Mouse (Mus musculus) hindbrain, embryonic 16.5 days (tissue): ENCODE measurements around the gene Ptpa. TPM values are rescaled to one million over a fixed set of nuclear protein-coding genes. Genes with fewer than 3 reads are reported as not detected.

Experiments used
- ATAC-seq: fragments of 200-750 bp; cut with Nextera tagmentation; 2 replicates; pipeline ENCODE4 v1.8.0; 2017; ENCODE audit warnings: moderate TSS enrichment, moderate library complexity
- H3K27ac ChIP-seq: fragments of 300-500 bp; sonication (generic); 2 replicates; pipeline ENCODE4 v1.5.1; 2014; ENCODE audit warnings: low read depth, mild to moderate bottlenecking, control low read depth, low read length, moderate library complexity
- H3K27me3 ChIP-seq: fragments of 300-500 bp; sonication (generic); replicated peaks from 2 replicates; pipeline ENCODE4 v1.6.1; 2014; ENCODE audit warnings: low read length; ENCODE audit not compliant: control insufficient read depth, insufficient read depth
- H3K36me3 ChIP-seq: fragments of 300-500 bp; sonication (generic); 2 replicates; pipeline ENCODE4 v1.6.1; 2014; ENCODE audit warnings: mild to moderate bottlenecking, low read length, moderate library complexity, mixed read lengths; ENCODE audit not compliant: control insufficient read depth, insufficient read depth
- H3K4me1 ChIP-seq: fragments of 300-500 bp; sonication (generic); 2 replicates; pipeline ENCODE4 v1.6.1; 2014; ENCODE audit warnings: low read depth, low read length; ENCODE audit not compliant: control insufficient read depth, insufficient read depth
- H3K4me2 ChIP-seq: fragments of 300-500 bp; sonication (generic); 2 replicates; pipeline ENCODE4 v1.6.1; 2014; ENCODE audit warnings: mild to moderate bottlenecking, low read length, control low read depth, moderate library complexity
- H3K4me3 ChIP-seq: fragments of 300-500 bp; sonication (generic); 2 replicates; pipeline ENCODE4 v1.5.1; 2014; ENCODE audit warnings: mild to moderate bottlenecking, low read length, control low read depth, moderate library complexity
- H3K9ac ChIP-seq: fragments of 300-500 bp; sonication (generic); 2 replicates; pipeline ENCODE4 v1.6.1; 2014; ENCODE audit warnings: low read depth, mild to moderate bottlenecking, control low read depth, low read length, moderate library complexity
- H3K9me3 ChIP-seq: fragments of 300-500 bp; sonication (generic); 2 replicates; pipeline ENCODE4 v1.6.1; 2014; ENCODE audit warnings: mild to moderate bottlenecking, low read length, moderate library complexity; ENCODE audit not compliant: control insufficient read depth
- WGBS: fragments of 180-500 bp; shearing (Covaris S2); extraction: QIAGEN DNeasy Blood & Tissue Kit; methylation state at CpG from one replicate; pipeline ENCODE4 v1.1.7; 2014; 5-methylcytosine and 5-hydroxymethylcytosine counted together
- polyA plus RNA-seq: library from polyadenylated mRNA; unstranded; fragments of >200 nt; fragmentation: Nextera tagmentation; extraction: Ambion mirVana; gene quantifications from 2 replicates; pipeline ENCODE4 v1.2.1, GENCODE M21; 2015

The Ptpa gene
- polyA plus RNA-seq, 1 experiment from 2014 or later: 153 TPM

DNA sequence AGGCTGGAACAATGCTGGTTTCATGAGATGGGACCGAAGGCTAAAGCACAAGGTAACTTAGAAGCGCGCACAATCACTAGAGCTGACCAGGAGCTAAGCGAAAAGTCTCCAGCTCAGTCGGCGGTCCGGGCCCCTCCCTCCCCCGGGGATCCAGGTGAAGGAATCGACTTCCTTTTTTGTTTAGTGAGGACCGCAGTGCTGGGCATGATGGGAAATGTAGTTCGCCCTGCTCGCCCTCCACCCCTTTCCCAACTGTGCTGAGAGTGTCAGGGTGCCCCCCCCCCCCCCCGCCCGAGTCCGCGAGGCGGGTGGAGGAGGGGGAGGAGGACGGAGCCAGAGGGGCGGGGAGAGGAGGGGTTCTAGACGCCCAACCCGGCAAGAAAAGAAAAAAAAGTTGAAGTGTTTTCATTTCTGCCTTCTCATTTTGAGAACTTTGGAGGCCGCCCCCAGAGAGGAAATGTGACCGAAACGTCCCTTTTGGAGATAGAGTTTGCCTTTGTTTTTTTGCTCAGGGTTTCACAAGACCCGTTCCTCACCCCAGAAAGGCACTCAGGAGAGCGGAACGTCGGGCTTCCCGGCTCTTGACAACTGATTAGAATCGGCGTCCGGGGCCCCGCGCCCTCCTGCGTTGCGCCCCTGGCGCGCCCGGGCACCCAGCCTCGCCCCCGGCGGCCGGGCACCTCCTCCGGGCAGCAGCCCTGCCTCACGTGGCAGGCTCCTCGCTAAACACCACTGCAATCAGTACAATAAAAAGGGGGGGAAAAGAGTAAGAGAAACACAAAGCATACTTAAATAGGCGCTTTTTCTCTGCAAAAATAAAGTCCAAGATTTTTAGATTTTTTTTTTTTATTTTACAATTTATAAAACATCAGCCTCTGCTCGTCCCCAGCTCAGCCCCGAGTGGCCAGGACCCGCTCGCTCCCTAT lies 56.2 kb downstream of the Ptpa start:
- Histone ChIP-seq H3K27me3 (no peaks in the 10 kb centered on the region), H3K9ac (peak overlapping the region; percentile 94), H3K36me3 (no peaks in the 10 kb centered on the region), H3K4me1 (peaks cover 22% of the 10 kb centered on the region), H3K9me3 (no peaks in the 10 kb centered on the region), H3K4me2 (peak overlapping the region; percentile 100), H3K4me3 (peak overlapping the region; percentile 85), H3K27ac (peak overlapping the region; percentile 89)
- 0% methylated on average over 45 of the region's 51 CpGs for WGBS
- ATAC-seq: no peak; the same call in 1 of the 2 replicates

DNA sequence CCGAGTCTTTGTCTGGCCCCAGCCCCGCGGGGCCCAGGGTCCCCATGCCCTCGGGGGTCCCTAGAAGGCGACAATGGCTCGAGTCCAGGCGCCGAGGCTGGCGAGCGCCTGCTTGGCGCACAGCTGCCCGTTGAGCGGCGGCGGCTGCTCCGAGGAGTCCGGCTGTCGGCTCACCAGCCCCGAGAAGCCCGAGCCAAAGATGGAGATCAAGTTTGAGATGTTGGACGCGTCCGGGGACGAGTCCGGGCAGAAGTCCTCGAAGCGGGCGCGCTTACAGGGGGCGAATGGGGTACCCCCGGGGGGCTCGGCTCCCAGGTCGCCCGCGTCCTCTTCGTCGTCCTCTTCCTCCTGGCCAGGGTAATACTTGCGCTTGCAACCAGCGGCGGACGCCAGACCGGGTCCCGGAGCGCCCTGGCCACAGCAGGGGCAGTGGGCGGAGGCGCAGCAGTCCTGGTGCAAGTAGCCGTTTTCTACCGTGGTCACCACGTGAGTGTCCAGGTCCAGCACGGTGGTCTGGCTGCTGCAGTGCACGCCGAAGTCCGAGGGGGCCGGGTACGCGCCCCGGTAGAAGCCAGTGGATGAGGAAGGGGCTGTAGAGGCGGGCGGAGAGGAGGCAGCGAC lies 57.0 kb downstream of the Ptpa start:
- Histone ChIP-seq H3K4me1 (peaks cover 22% of the 10 kb centered on the region), H3K9ac (peak overlapping the region; percentile 94), H3K36me3 (no peaks in the 10 kb centered on the region), H3K9me3 (no peaks in the 10 kb centered on the region), H3K4me3 (peak overlapping the region; percentile 85), H3K27ac (peak overlapping the region; percentile 89), H3K27me3 (no peaks in the 10 kb centered on the region), H3K4me2 (peak overlapping the region; percentile 100)
- WGBS: under 1% methylated on average over 59 of the region's 60 CpGs
- no peak for ATAC-seq

DNA sequence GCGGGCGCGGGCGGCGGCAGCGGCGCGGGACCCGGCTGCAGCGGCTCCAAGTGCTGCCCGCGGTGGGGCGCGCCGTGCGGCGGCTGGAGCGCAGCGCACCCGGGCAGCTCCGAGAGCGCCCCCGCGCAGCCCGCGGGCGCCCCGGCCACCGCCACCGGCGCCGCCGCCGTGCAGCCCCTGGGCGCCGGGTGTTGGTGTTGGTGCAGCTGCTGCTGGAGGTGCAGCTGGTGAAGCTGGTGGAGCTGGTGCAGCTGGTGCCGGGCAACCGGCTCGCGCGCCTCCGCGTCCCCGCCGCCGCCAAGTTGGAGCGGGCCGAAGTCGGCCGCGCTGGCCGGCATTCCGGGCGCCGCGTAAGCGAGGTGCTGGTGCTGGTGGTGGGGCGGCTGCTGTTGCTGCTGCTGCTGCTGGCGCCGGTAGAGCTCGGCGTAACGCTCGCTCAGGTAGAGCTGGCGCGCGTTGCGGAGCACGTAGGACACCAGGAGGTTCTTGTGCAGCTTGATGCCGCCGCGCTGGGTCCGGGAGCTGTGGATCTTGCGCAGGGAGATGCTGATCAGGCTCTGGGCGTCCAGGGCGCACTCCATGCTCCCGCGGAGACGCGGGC lies 57.7 kb downstream of the Ptpa start:
- H3K4me2 ChIP-seq: peak overlapping the region; percentile 100
- no peaks in the 10 kb centered on the region for H3K27me3 ChIP-seq
- H3K9ac ChIP-seq: peak overlapping the region; percentile 94
- peak; percentile 50 for ATAC-seq
- H3K4me1 ChIP-seq: peaks cover 22% of the 10 kb centered on the region
- WGBS: under 1% methylated on average over 57 of the region's 80 CpGs
- H3K4me3 ChIP-seq: peak overlapping the region; percentile 85
- H3K27ac ChIP-seq: peak overlapping the region; percentile 89
- no peaks in the 10 kb centered on the region for H3K36me3 ChIP-seq
- H3K9me3 ChIP-seq: no peaks in the 10 kb centered on the region

DNA sequence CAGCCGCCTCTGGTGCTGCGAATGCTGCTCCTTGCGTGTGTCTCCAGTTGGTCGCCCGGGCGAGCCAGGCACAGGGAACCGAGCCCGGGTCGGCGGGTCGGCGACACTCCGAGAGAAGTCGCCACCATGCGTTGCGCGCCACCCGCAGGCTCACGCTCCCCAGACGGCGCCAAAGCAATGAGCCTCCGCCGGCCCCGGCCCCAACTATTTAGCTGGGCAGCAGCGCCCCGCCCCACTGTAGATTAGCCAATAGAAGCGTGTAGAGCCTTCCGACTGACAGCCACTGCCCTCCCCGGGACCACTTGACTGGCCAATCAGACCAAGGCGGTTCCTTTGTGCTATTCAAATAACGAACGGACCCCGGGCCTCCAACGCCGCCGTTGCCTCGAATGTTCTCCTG lies 58.2 kb downstream of the Ptpa start, which contains the start of gene Ier5l:
Gene Ier5l (minus strand): TSS at position 181 of the 400 bp plus-strand sequence.
- Histone ChIP-seq H3K9ac (peak within 1 kb of the TSS; percentile 94), H3K4me1 (peaks cover 17% of the 10 kb centered on the region), H3K4me2 (peak within 1 kb of the TSS; percentile 100), H3K27me3 (no peaks in the 10 kb centered on the region), H3K9me3 (no peaks in the 10 kb centered on the region), H3K4me3 (peak within 1 kb of the TSS; percentile 85), H3K36me3 (no peaks in the 10 kb centered on the region), H3K27ac (peak within 1 kb of the TSS; percentile 89)
- 0% methylated on average over 23 of the region's 37 CpGs for WGBS
- peak; percentile 93 for ATAC-seq

DNA sequence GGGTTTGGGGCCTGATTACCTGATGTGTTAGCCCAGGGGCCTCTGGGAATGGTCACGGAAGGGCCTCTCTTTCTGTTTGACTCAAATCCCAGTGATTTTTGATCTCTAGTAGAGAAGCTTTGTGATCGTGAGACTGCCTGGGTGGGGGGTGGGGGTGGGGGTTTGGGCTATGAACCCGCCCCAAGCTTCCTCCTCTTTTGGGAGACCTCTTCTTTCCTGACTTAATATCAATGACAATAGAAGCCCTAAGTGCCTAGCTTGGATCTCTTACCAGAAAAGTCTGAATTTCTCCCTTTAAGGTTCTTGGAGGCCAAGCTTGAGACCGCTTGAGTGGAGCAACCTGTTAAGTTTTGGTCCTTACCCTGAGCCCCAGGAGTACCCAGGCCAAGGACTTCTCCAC lies 58.9 kb downstream of the Ptpa start:
- Histone ChIP-seq H3K4me1 (peaks cover 14% of the 10 kb centered on the region), H3K9ac (no peak overlapping the region), H3K36me3 (no peaks in the 10 kb centered on the region), H3K27ac (no peak overlapping the region), H3K9me3 (no peaks in the 10 kb centered on the region), H3K4me3 (peak overlapping the region; percentile 85), H3K27me3 (no peaks in the 10 kb centered on the region), H3K4me2 (peak overlapping the region; percentile 100)
- WGBS: 27% methylated on average over 4 of the region's 4 CpGs
- ATAC-seq: no peak

DNA sequence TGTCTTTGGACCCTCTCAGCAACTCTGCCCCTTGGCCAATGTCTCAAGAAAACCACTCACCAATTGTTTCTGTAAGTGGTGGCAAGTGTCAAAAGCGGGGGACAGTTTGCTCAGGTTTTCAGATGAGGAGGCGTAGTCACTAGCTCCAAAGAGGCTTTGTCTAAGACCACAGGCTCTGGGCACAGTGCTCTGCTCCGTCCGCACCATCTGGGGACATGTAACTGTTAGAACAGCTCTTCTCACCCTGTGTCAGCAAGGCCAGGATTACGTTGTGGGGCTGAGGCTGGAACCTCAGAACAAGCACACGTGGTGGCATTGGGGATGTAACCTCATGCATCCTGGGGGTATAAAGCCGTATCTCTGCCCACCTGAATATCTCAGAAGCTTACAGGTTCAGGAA lies 59.6 kb downstream of the Ptpa start:
- Histone ChIP-seq H3K27ac (no peak overlapping the region), H3K9me3 (no peaks in the 10 kb centered on the region), H3K9ac (no peak overlapping the region), H3K4me3 (no peak overlapping the region), H3K4me1 (peaks cover 12% of the 10 kb centered on the region), H3K4me2 (no peak overlapping the region), H3K36me3 (no peaks in the 10 kb centered on the region), H3K27me3 (no peaks in the 10 kb centered on the region)
- no peak for ATAC-seq
- WGBS: 93% methylated on average over 7 of the region's 7 CpGs

DNA sequence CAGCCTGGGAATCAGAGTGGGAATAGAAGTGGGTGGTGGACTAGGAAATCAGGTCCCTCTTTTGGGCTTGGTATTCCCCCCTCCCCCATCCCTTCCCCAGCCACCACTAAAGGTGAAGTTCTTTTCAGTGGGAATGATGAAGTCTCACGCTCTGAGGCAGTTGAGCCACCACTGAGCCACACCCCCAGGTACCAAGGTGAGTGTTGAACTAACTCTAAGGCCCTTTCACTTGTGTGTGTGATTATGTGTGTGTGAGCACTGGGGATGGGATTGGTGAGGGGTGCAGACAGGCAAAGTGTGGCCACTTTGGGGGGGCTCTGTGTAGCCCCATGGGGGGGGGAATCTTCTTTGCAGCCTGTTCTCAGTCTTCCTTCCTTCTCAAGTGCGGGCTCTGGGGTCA lies 60.4 kb downstream of the Ptpa start:
- no peak overlapping the region for H3K4me2 ChIP-seq
- WGBS: 65% methylated on average over 2 of the region's 2 CpGs

DNA sequence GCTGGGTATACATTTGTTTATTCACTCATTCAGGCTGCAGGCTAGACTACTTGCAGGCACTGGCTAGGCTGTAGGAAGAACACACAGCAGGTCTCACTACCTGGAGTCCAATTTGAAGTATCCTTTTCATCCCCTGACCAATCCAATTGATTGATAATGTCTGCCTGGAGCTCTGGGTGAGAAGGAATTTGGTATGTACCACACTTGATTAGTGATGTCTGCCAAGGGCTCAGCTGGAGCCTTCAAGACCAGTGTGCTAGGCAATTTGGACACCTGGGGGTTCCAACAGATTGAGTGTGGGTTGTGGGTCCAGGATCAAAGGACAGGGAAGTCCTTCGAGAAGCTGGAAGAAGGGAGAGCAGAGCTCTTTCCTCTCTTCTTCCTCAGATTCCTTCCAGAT lies 62.7 kb downstream of the Ptpa start:
- 45% methylated on average over 1 of the region's 1 CpGs for WGBS
- no peaks in the 10 kb centered on the region for H3K9me3 ChIP-seq
- no peak overlapping the region for H3K4me2 ChIP-seq
- H3K4me3 ChIP-seq: no peak overlapping the region
- H3K27me3 ChIP-seq: no peaks in the 10 kb centered on the region
- no peak for ATAC-seq
- H3K9ac ChIP-seq: no peak overlapping the region
- H3K36me3 ChIP-seq: no peaks in the 10 kb centered on the region
- no peak overlapping the region for H3K27ac ChIP-seq
- H3K4me1 ChIP-seq: peaks cover 5% of the 10 kb centered on the region

More for the DNA sequence above, 60.4 kb downstream of the Ptpa start:
- Histone ChIP-seq H3K9ac (no peak overlapping the region), H3K36me3 (no peaks in the 10 kb centered on the region), H3K27me3 (no peaks in the 10 kb centered on the region), H3K9me3 (no peaks in the 10 kb centered on the region), H3K4me1 (peaks cover 6% of the 10 kb centered on the region), H3K4me3 (no peak overlapping the region), H3K27ac (no peak overlapping the region)
- no peak for ATAC-seq

DNA sequence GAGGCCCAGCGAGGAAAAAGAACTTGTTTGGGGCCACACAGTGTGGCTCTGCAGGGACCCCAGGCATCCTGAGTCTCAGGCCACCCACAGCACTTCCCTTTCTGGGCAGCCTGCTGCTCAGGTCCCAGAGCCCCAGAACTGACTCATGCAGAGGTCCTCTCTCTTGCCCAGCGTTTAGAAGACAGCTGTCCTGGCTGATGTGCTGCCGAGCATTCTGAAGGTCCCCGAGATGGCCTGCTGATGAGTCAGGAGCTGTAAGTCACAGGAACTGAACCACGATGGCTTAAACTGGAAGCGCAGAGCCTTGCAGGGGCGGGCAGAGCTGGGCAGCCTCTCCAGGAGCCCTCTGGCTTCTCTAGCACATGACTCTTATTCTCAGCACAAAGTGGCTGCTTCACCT lies 71.8 kb downstream of the Ptpa start:
- Histone ChIP-seq H3K4me3 (no peak overlapping the region), H3K4me2 (no peak overlapping the region), H3K27me3 (no peaks in the 10 kb centered on the region), H3K4me1 (no peaks in the 10 kb centered on the region; the same call in 1 of the 2 replicates), H3K27ac (no peak overlapping the region), H3K9me3 (no peaks in the 10 kb centered on the region), H3K36me3 (no peaks in the 10 kb centered on the region), H3K9ac (no peak overlapping the region)
- no peak for ATAC-seq
- 38% methylated on average over 7 of the region's 7 CpGs for WGBS
